Mouse (Mus musculus): ENCODE results near the gene Lingo2. TPM values are rescaled to one million over a fixed set of nuclear protein-coding genes. Genes with fewer than 3 reads are reported as not detected.
"Not testable (repeated sequence)": the region's sequence is repeated elsewhere in the genome, so short reads cannot be mapped to it uniquely, and the experiment has no call there.

Lingo2 gene
- polyA plus RNA-seq, 1 experiment from 2014 or later, result 0.06 TPM

- H3K4me1 ChIP-seq, result no peaks in the 10 kb centered on the region
- H3K9me3 ChIP-seq (replicated peaks), result no peaks in the 10 kb centered on the region
- no peak overlapping the region for H3K9ac ChIP-seq
- WGBS (ENCODE audit: insufficient replicate concordance), result 69% methylated on average over 2 of the region's 2 CpGs
- no peak overlapping the region for H3K27ac ChIP-seq
- no peak overlapping the region for H3K4me3 ChIP-seq
- ATAC-seq, result no peak
- no peaks in the 10 kb centered on the region for H3K27me3 ChIP-seq (replicated peaks)
- no peak overlapping the region for H3K4me2 ChIP-seq
- no peaks in the 10 kb centered on the region for H3K36me3 ChIP-seq
Observed at GRCm38 (mm10) chr4:36262436-36263169, 688.9 kb downstream of the Lingo2 start.

- Histone ChIP-seq H3K9ac (no peak overlapping the region), H3K4me1 (no peaks in the 10 kb centered on the region), H3K9me3 (replicated peaks) (no peaks in the 10 kb centered on the region), H3K36me3 (no peaks in the 10 kb centered on the region), H3K4me2 (no peak overlapping the region), H3K27me3 (replicated peaks) (no peaks in the 10 kb centered on the region), H3K27ac (no peak overlapping the region), H3K4me3 (no peak overlapping the region)
- WGBS (ENCODE audit: insufficient replicate concordance), result 46% methylated on average over 7 of the region's 7 CpGs
- ATAC-seq, result no peak
Observed at GRCm38 (mm10) chr4:36186231-36186922, 765.2 kb downstream of the Lingo2 start.

GRCm38 (mm10) chr4:36183643-36184042 lies 767.9 kb downstream of the Lingo2 start:
- no peaks in the 10 kb centered on the region for H3K36me3 ChIP-seq
- no peak overlapping the region for H3K4me2 ChIP-seq
- no peak overlapping the region for H3K27ac ChIP-seq
- H3K27me3 ChIP-seq (replicated peaks), result no peaks in the 10 kb centered on the region
- H3K9ac ChIP-seq, result no peak overlapping the region
- ATAC-seq, result no peak
- 35% methylated on average over 4 of the region's 4 CpGs for WGBS (ENCODE audit: insufficient replicate concordance)
- no peaks in the 10 kb centered on the region for H3K4me1 ChIP-seq
- no peak overlapping the region for H3K4me3 ChIP-seq
- no peaks in the 10 kb centered on the region for H3K9me3 ChIP-seq (replicated peaks)

GRCm38 (mm10) chr4:36170099-36170498 lies 781.4 kb downstream of the Lingo2 start:
- ATAC-seq, result no peak
- WGBS (ENCODE audit: insufficient replicate concordance), result 20% methylated on average over 1 of the region's 1 CpGs
- no peaks in the 10 kb centered on the region for H3K27me3 ChIP-seq (replicated peaks)
- H3K36me3 ChIP-seq, result no peaks in the 10 kb centered on the region
- no peak overlapping the region for H3K27ac ChIP-seq
- H3K4me3 ChIP-seq, result no peak overlapping the region
- no peak overlapping the region for H3K9ac ChIP-seq
- no peak overlapping the region for H3K4me2 ChIP-seq
- no peaks in the 10 kb centered on the region for H3K9me3 ChIP-seq (replicated peaks)
- H3K4me1 ChIP-seq, result no peaks in the 10 kb centered on the region

GRCm38 (mm10) chr4:36131341-36131740 lies 820.2 kb downstream of the Lingo2 start:
- no peaks in the 10 kb centered on the region for H3K9me3 ChIP-seq (replicated peaks)
- no peak overlapping the region for H3K4me2 ChIP-seq
- no peaks in the 10 kb centered on the region for H3K36me3 ChIP-seq
- H3K4me3 ChIP-seq, result no peak overlapping the region
- no peak for ATAC-seq
- no peak overlapping the region for H3K27ac ChIP-seq
- no peaks in the 10 kb centered on the region for H3K4me1 ChIP-seq
- H3K27me3 ChIP-seq (replicated peaks), result no peaks in the 10 kb centered on the region
- H3K9ac ChIP-seq, result no peak overlapping the region

GRCm38 (mm10) chr4:36095482-36095881 lies 856.1 kb downstream of the Lingo2 start:
- no peak overlapping the region for H3K9ac ChIP-seq
- H3K27me3 ChIP-seq (replicated peaks), result no peaks in the 10 kb centered on the region
- ATAC-seq, result no peak
- WGBS (ENCODE audit: insufficient replicate concordance), result 57% methylated on average over 4 of the region's 4 CpGs
- no peaks in the 10 kb centered on the region for H3K9me3 ChIP-seq (replicated peaks)
- H3K4me3 ChIP-seq, result no peak overlapping the region
- H3K4me2 ChIP-seq, result no peak overlapping the region
- H3K27ac ChIP-seq, result no peak overlapping the region
- no peaks in the 10 kb centered on the region for H3K36me3 ChIP-seq
- no peaks in the 10 kb centered on the region for H3K4me1 ChIP-seq

GRCm38 (mm10) chr4:36081095-36081852 lies 870.3 kb downstream of the Lingo2 start:
- WGBS (ENCODE audit: insufficient replicate concordance), result 72% methylated on average over 3 of the region's 3 CpGs
- no peak for ATAC-seq

GRCm38 (mm10) chr4:36078910-36079525 lies 872.5 kb downstream of the Lingo2 start:
- H3K36me3 ChIP-seq, result no peaks in the 10 kb centered on the region
- H3K27ac ChIP-seq, result no peak overlapping the region
- H3K9ac ChIP-seq, result no peak overlapping the region
- H3K4me3 ChIP-seq, result no peak overlapping the region
- 58% methylated on average over 6 of the region's 6 CpGs for WGBS (ENCODE audit: insufficient replicate concordance)
- no peak overlapping the region for H3K4me2 ChIP-seq
- no peaks in the 10 kb centered on the region for H3K27me3 ChIP-seq (replicated peaks)
- ATAC-seq, result no peak
- no peaks in the 10 kb centered on the region for H3K9me3 ChIP-seq (replicated peaks)
- no peaks in the 10 kb centered on the region for H3K4me1 ChIP-seq

More at GRCm38 (mm10) chr4:36081095-36081852, 870.3 kb downstream of the Lingo2 start:
- Histone ChIP-seq H3K9me3 (replicated peaks) (no peaks in the 10 kb centered on the region), H3K27me3 (replicated peaks) (no peaks in the 10 kb centered on the region), H3K27ac (no peak overlapping the region), H3K9ac (no peak overlapping the region), H3K4me1 (no peaks in the 10 kb centered on the region), H3K4me2 (no peak overlapping the region), H3K4me3 (no peak overlapping the region), H3K36me3 (no peaks in the 10 kb centered on the region)

GRCm38 (mm10) chr4:36064701-36065100 lies 886.8 kb downstream of the Lingo2 start:
- not testable (repeated sequence) for H3K9me3 ChIP-seq (replicated peaks); ATAC-seq; H3K9ac ChIP-seq; H3K4me2 ChIP-seq; H3K27me3 ChIP-seq (replicated peaks); H3K36me3 ChIP-seq; H3K4me3 ChIP-seq; H3K4me1 ChIP-seq; H3K27ac ChIP-seq
- 48% methylated on average over 1 of the region's 1 CpGs for WGBS (ENCODE audit: insufficient replicate concordance)

- WGBS (ENCODE audit: insufficient replicate concordance), result 75% methylated on average over 6 of the region's 6 CpGs
- Histone ChIP-seq H3K36me3 (no peaks in the 10 kb centered on the region), H3K9ac (no peak overlapping the region), H3K4me3 (no peak overlapping the region), H3K4me1 (no peaks in the 10 kb centered on the region), H3K27me3 (replicated peaks) (no peaks in the 10 kb centered on the region), H3K4me2 (no peak overlapping the region), H3K27ac (no peak overlapping the region), H3K9me3 (replicated peaks) (no peaks in the 10 kb centered on the region)
- no peak for ATAC-seq
Observed at GRCm38 (mm10) chr4:36052791-36053376, 898.7 kb downstream of the Lingo2 start.

- Histone ChIP-seq H3K27me3 (replicated peaks) (no peaks in the 10 kb centered on the region), H3K36me3 (no peaks in the 10 kb centered on the region), H3K4me1 (no peaks in the 10 kb centered on the region), H3K4me3 (no peak overlapping the region), H3K9me3 (replicated peaks) (no peaks in the 10 kb centered on the region), H3K27ac (no peak overlapping the region), H3K9ac (no peak overlapping the region), H3K4me2 (no peak overlapping the region)
- ATAC-seq, result no peak
- WGBS (ENCODE audit: insufficient replicate concordance), result 61% methylated on average over 3 of the region's 3 CpGs
Observed at GRCm38 (mm10) chr4:36040361-36040760, 911.2 kb downstream of the Lingo2 start.
